Mouse (Mus musculus) testis, postnatal 14 days (tissue): ENCODE measurements around the gene Ccnt2.
A peak's percentile ranks its signal among the peaks of the same experiment; 100 is the strongest.

Experiments
- DNase-seq: peaks from one replicate; pipeline ENCODE4 v3.0.0; 2021; ENCODE audit warnings: low spot score

Ccnt2 gene

GRCm38 (mm10) chr1:127793459-127793858, 19.5 kb downstream of the Ccnt2 start:
- no peak for DNase-seq

- no peak for DNase-seq
Measured at GRCm38 (mm10) chr1:127795087-127795769, 21.3 kb downstream of the Ccnt2 start.

GRCm38 (mm10) chr1:127796341-127796740, 22.4 kb downstream of the Ccnt2 start:
- no peak for DNase-seq

- DNase-seq, result no peak
Measured at GRCm38 (mm10) chr1:127796752-127797151, 22.8 kb downstream of the Ccnt2 start.

GRCm38 (mm10) chr1:127802916-127803315, 29.0 kb downstream of the Ccnt2 start:
- DNase-seq, result no peak

GRCm38 (mm10) chr1:127808671-127809070, 34.7 kb downstream of the Ccnt2 start:
- no peak for DNase-seq

GRCm38 (mm10) chr1:127812929-127813328, 39.0 kb downstream of the Ccnt2 start:
- DNase-seq, result no peak

GRCm38 (mm10) chr1:127816381-127816780, 42.4 kb downstream of the Ccnt2 start:
- DNase-seq, result no peak

GRCm38 (mm10) chr1:127827325-127827724, 53.4 kb downstream of the Ccnt2 start:
- DNase-seq, result no peak

- no peak for DNase-seq
Measured at GRCm38 (mm10) chr1:127830215-127830921, 56.4 kb downstream of the Ccnt2 start.

GRCm38 (mm10) chr1:127833714-127834113, 59.8 kb downstream of the Ccnt2 start:
- peak; percentile 46 for DNase-seq

GRCm38 (mm10) chr1:127834202-127834601, 60.2 kb downstream of the Ccnt2 start:
- no peak for DNase-seq

- no peak for DNase-seq
Measured at GRCm38 (mm10) chr1:127836619-127837018, 62.7 kb downstream of the Ccnt2 start.

GRCm38 (mm10) chr1:127838602-127839001, 64.6 kb downstream of the Ccnt2 start:
- DNase-seq, result no peak

GRCm38 (mm10) chr1:127845472-127845871, 71.5 kb downstream of the Ccnt2 start:
- DNase-seq, result no peak

- DNase-seq, result no peak
Measured at GRCm38 (mm10) chr1:127850075-127850610, 76.2 kb downstream of the Ccnt2 start.

GRCm38 (mm10) chr1:127854486-127855222, 80.7 kb downstream of the Ccnt2 start, which contains the start of gene Map3k19:
Map3k19 (minus strand) TSS chr1:127855031.
- DNase-seq, result no peak
